Mouse (Mus musculus): Measurements from ENCODE around the gene Mapkap1.
A peak's percentile ranks its signal among the peaks of the same experiment; 100 is the strongest.

DNA sequence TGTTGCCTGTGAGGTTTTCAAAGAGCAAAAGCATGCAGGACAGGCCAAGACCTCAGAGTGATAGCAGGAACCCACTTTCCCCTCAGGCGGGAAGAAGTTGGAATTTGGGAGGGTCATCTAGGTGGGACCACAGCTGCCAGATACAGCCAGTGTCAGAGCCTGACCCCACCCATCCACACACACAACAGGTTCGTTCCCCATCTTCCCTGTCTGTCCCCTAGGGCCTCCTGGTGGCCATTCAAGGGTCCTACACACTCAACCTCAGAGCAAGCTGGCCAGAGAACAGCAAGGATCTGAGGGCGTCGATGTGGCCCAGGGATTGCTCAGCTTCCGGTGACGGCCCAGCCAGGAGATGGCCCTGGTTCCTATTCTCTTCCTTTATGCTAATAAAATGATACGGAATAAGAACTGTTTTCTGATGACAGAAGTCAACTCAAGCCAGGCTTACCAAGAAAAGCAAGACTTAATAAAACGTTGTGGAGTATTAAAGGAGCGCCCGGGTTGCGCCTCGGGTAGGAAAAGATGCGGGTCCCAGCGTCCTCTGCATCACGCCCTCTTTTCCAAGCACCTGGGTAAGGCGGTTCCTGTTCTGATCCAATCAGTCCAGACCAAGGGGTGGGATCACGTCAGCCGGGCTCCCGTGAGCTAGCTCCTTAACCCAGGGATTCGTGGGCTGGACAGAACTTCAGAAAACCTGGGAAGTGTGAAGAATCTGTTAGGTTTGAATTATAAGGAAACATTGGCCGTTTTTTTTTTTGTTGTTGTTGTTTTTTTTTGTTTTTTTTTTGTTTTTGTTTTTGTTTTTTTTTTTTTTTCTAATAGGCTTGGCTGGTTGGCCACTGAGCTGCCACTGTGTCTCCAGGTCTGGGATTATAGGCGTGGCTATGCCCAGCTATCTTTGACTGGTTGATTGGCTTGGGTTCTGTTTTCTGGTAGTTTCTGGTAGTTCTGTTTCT lies 238.3 kb downstream of the Mapkap1 start:
- TF ChIP-seq CTCF (IDR thresholded peaks at IDR 0.05; ENCODE audit: low read depth) (peak; percentile 78), EP300 (optimal IDR thresholded peaks at IDR 0.05) (no peak)

Data from stomach, postnatal 0 days (tissue).